Comparison of ENCODE assay signal across 20 mouse cellular contexts in genomic region chr5:104539331-104539730, GRCm38 (mm10). TPM values are rescaled to one million over a fixed set of nuclear protein-coding genes. Genes with fewer than 3 reads are reported as not detected.
DNase-seq lines count a peak whose midpoint lies in the region; ATAC-seq and TF ChIP-seq lines count a peak whose summit lies in the region.
"Had no signal": no experiment of that assay in that cellular context is flagged by ENCODE, and none has a peak within 500 bp of the region (broad histone marks: within the 10 kb centered on the region; RNA-seq: fewer than 3 reads in every experiment).

No protein-coding gene starts in this region.

- TF ChIP-seq CTCF in forebrain, postnatal 0 days (IDR thresholded peaks at IDR 0.05; ENCODE audit: low read depth): no peak

- DNase-seq in adrenal gland, adult (ENCODE audit: inconsistent age in 2 of 2, low spot score in 1 of 2): peak; percentile 32 to 72
- DNase-seq in adrenal gland, postnatal 4 days (ENCODE audit: low spot score in 2 of 2): no peak
- peak; percentile 10 for DNase-seq in adrenal gland, postnatal 10 days
- DNase-seq in adrenal gland, postnatal 25 days: peak; percentile 9
- no peak for DNase-seq in cerebellum, adult 11-12 months
- DNase-seq in forebrain, postnatal 0 days: no peak
- DNase-seq in embryo, embryonic 10.5 days (ENCODE audit: low spot score): no peak
- DNase-seq: B cell, adult 2 months; cerebellum, adult 8-10 months; embryo, embryonic 11 days had no signal

- no peak overlapping the region for H3K27ac ChIP-seq in forebrain, postnatal 0 days (ENCODE audit: low read depth, low read length)
- H3K27ac ChIP-seq: embryonic facial prominence, embryonic 13.5 days; embryonic facial prominence, embryonic 15.5 days; forebrain, embryonic 10.5 days; forebrain, embryonic 12.5 days had no signal

- no peak for ATAC-seq in forebrain, postnatal 0 days
- ATAC-seq: activated CD4-positive, CD25-positive, alpha-beta regulatory T cell, adult 4 months; CD4-positive, CD25-positive, alpha-beta regulatory T cell, adult 4 months; Patski had no signal

- no peaks in the 10 kb centered on the region for H3K27me3 ChIP-seq in forebrain, postnatal 0 days (ENCODE audit: insufficient read depth, low read length)
- H3K27me3 ChIP-seq: CH12.LX; embryonic facial prominence, embryonic 13.5 days; embryonic facial prominence, embryonic 15.5 days; forebrain, embryonic 12.5 days; Patski had no signal

- H3K4me2 ChIP-seq in forebrain, postnatal 0 days (ENCODE audit: low read depth): no peak overlapping the region
- H3K4me2 ChIP-seq: embryonic facial prominence, embryonic 13.5 days; embryonic facial prominence, embryonic 15.5 days; forebrain, embryonic 12.5 days had no signal

- H3K4me1 ChIP-seq in forebrain, postnatal 0 days (ENCODE audit: insufficient read depth): no peaks in the 10 kb centered on the region
- H3K4me1 ChIP-seq: embryonic facial prominence, embryonic 13.5 days; embryonic facial prominence, embryonic 15.5 days; forebrain, embryonic 10.5 days had no signal

- WGBS in forebrain, postnatal 0 days: 82% methylated on average over 4 of the region's 4 CpGs

- H3K36me3 ChIP-seq in forebrain, postnatal 0 days (ENCODE audit: insufficient read depth): peaks cover 50% of the 10 kb centered on the region

- H3K4me3 ChIP-seq in forebrain, postnatal 0 days (ENCODE audit: low read depth, low read length): no peak overlapping the region
- H3K4me3 ChIP-seq: embryonic facial prominence, embryonic 13.5 days; embryonic facial prominence, embryonic 15.5 days; erythroblast, embryonic 14.5 days; forebrain, embryonic 10.5 days; forebrain, embryonic 12.5 days had no signal

- H3K9me3 ChIP-seq in forebrain, postnatal 0 days (ENCODE audit: low read length): no peaks in the 10 kb centered on the region
- H3K9me3 ChIP-seq: embryonic facial prominence, embryonic 13.5 days; embryonic facial prominence, embryonic 15.5 days; forebrain, embryonic 12.5 days; G1E had no signal

- H3K9ac ChIP-seq in forebrain, postnatal 0 days: no peak overlapping the region
- H3K9ac ChIP-seq: embryonic facial prominence, embryonic 13.5 days; embryonic facial prominence, embryonic 15.5 days; forebrain, embryonic 12.5 days had no signal

RNA-seq across cellular contexts. Expression of gene BC005561, which starts 31.2 kb away (rescaled TPM):
- total RNA-seq in adrenal gland, postnatal 4 days (2021): 10 to 100 TPM; 12.8 to 15.6 TPM
- 10 to 100 TPM in 1 of 2 experiments, 1 to 10 TPM in 1; 8.5 to 11.4 TPM for total RNA-seq in adrenal gland, postnatal 10 days (2021)
- total RNA-seq in adrenal gland, postnatal 25 days (2021): 12.1 and 13.9 TPM in 2 replicates
- 6.6 and 9.1 TPM in 2 replicates for total RNA-seq in forebrain, postnatal 0 days (2014; rRNA removed)
- polyA plus RNA-seq in forebrain, postnatal 0 days (2015; fragmentation: Nextera tagmentation; extraction: Ambion mirVana): 4.9 and 6.3 TPM in 2 replicates

Comparison
In these comparisons a context has a peak if more than half of its experiments do, and no peak if none do; other contexts are left out.
1. DNase-seq: peak in adrenal gland, adult (2 of 2), adrenal gland, postnatal 10 days (single experiment) and adrenal gland, postnatal 25 days (single experiment); none in adrenal gland, postnatal 4 days (0 of 2), cerebellum, adult 11-12 months (single experiment), forebrain, postnatal 0 days (single experiment) and embryo, embryonic 10.5 days (single experiment).